Mouse (Mus musculus) kidney, postnatal 14 days (tissue): ENCODE results near the gene Kalrn.
"Not testable (repeated sequence)": the region's sequence is repeated elsewhere in the genome, so short reads cannot be mapped to it uniquely, and the experiment has no call there.

Experiments used
- DNase-seq: peaks from one replicate; pipeline ENCODE4 v3.0.0; 2022; ENCODE audit warnings: mixed read lengths

The Kalrn gene

GRCm38 (mm10) chr16:34343968-34344367, 229.4 kb downstream of the Kalrn start:
- DNase-seq = peak; percentile 73

DNA sequence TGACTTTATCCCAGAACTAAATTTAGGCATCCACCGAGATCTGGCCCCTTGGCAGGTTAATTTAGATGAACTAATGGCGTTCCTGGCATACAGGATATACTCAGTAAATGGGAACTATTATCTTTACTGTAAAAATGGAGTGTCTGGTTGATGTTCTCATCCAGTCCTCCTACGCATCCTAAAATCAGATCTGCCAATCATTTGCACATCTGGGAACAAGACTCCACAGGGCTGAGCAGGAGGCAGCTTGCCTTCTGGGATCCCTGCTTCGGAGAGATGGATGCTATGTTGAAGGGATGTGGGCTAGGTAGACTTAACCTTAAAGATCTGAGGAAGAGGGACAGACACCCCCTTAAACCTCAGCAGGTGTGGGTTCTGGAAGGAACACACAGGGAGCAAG, 230.2 kb downstream of the Kalrn start:
- no peak for DNase-seq

DNA sequence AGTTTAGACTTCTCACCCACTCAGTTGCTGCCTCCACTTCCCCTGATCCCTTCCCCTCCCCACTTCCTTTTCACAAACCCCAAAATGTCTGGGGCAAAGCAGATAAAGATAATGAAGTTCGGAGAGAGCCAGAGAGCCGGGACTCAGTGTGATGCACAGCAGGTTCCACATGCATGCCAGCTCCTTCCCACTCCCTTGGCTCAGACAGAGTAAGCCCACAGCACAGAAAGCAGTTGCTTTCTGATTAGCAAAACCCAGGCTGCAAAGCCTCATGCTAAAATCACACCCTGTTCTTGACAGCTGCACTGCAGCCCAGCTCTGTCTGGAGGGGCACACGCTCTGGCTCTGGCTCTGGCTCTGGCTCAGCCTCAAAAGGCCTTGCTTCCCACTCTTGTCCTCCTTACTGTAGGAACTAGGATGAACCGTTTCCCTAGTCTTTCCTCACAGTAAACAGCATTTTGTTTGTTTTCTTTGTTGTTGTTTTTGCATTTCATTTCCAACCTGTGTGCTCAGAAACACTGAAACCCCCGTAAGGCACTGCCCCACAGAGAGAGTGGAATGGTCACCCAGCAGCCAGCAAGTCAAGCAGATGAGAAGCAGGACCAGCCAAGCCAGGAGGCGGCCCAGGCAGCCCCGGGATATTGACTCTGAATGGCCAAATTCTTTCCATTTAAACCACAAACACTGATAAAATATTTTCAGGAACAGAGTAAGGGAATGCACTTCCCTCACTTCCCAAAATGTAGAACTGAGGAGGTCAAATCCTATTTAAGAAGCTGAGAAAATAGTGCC, 230.8 kb downstream of the Kalrn start:
- DNase-seq = no peak

DNA sequence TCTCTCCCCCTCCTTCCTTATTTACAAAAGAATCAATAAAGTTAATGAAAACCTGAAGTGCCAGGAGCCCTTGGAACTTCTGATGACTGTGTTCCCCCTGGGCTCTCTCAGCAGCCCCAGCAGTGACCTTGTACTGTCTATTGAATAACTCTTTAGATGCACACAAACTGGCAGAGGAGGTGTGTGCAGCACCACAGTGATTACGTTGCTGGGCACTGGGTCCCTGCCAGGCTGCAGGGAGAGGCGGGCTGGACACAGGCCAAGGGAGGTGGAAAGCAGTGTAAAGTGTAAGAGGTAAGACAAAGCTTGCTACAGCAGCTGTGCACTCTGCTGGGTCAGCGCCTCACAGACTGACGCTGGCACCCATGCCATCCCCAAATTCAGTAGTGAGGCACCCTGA, 238.4 kb downstream of the Kalrn start:
- DNase-seq = peak; percentile 75

GRCm38 (mm10) chr16:34331630-34332029, 241.7 kb downstream of the Kalrn start:
- no peak for DNase-seq

- DNase-seq = no peak
These were observed 243.5 kb downstream of the Kalrn start for GRCm38 (mm10) chr16:34329876-34330275.

DNA sequence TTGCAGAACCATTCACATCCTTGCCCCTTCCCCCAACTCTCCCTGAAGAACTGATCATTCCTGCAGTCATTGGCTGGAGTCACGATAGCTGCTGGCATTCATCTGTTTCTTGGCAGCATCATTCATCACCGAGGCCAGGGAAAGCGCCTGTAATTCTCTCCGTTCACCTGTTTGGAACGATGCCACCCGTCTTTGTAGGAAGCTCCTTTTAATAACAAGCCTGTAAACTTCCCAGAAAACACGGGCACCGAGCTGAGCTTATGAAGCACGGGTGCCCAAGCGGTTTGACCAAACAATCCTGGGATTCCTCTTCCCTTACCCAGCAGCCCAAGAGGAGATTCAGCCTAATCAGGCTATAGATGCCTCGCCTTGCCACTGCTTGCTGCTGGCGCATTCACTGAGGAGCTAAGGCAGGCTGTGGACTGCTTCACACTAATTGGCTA, 243.9 kb downstream of the Kalrn start:
- no peak for DNase-seq

DNA sequence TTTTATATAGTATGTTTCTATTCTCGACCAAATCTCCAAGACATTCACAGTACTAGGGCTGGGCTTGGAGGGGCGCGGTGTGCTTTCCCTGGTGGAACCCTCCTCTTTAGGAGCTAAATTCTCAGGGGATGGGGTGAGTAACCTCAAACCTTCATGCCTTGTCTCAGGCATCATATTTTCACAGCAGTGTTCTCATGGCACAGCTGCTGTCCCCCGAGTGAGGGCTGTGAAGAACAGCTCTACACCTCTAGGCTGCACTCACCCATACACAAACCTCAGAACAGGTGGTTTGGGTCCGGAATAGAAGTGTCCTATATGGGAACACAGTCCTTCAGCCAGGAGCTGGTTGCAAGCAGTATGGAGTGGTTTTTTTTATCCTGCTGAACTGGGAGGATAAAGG, 245.4 kb downstream of the Kalrn start:
- DNase-seq = no peak

DNA sequence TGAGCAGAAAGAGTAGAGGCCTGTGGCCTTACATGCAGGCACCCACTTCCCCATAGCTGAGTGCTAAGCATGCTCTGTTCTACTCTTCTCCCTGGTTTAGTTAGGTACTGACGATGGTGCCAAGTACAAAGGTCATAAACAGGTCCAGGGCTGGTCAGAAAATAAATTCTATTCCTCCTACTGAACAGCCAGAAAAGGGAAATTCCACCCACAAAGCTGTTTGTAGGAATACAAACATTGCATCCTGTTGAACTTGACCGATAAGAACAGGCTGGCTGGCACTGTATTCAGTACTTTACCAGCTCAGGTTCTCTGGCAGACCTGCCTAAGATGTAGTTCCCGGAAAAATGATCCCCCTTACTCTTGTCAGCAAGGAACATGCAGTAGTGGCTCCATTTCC, 247.5 kb downstream of the Kalrn start:
- DNase-seq = no peak

DNA sequence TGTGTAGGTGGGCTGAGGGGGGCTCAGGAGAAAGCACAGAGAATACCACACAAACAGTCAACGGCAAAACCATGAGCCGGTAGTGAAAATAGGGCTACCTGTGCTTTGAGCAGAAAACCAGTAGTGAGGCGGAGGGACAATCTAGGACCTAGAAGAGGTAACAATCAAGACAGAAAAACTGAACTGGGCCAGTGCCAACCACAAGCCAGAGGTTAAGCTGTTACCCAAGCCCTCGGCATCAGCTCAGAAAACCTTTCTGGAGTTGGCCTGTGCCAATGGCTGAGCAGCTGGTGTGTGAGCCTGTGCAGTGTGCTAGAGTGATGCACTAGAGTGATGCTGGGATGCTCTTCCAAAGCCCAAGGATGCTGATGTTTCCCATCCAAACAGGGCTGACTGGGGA, 248.2 kb downstream of the Kalrn start:
- DNase-seq = no peak

- peak; percentile 52 for DNase-seq
These were observed 248.6 kb downstream of the Kalrn start for GRCm38 (mm10) chr16:34324735-34325134.

GRCm38 (mm10) chr16:34323496-34323895, 249.8 kb downstream of the Kalrn start:
- DNase-seq = no peak

- peak; percentile 78 for DNase-seq
These were observed 250.8 kb downstream of the Kalrn start for GRCm38 (mm10) chr16:34322546-34322945.

DNA sequence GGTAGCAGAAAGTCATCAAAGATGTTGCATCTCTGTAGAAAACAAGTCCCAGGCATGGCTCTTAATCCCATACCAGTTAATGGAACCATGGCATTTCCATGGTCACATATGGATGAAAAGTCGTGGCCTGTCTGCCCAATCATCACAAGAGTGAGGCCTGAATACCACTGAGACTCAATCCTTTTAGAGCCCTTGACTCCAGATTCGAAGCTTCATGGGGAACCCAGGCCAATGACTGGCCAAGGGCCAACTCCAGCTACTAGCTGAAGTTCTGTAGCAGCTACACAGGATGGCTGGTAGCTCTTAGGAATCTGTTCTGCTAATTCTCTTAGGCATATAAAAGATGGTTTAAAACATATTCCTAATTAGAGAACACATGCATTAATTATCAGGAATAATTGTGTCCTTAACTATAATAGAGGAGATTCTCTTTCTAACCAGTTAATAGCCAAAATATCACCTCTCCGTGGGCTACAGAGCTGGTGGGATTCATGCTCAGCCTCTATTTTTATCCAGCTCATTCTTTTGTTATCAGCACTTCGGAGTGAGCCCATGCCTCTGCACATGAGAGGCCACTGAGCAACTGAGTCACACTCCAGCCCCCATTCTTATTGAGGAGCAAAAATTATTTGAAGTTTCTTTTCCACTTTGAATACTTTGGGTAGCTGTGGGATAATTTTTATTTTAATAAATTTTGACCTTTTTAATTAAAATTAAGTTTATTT, 252.1 kb downstream of the Kalrn start:
- DNase-seq = no peak

GRCm38 (mm10) chr16:34320023-34320800, 253.1 kb downstream of the Kalrn start:
- DNase-seq = no peak

GRCm38 (mm10) chr16:34317110-34317509, 256.2 kb downstream of the Kalrn start:
- no peak for DNase-seq

DNA sequence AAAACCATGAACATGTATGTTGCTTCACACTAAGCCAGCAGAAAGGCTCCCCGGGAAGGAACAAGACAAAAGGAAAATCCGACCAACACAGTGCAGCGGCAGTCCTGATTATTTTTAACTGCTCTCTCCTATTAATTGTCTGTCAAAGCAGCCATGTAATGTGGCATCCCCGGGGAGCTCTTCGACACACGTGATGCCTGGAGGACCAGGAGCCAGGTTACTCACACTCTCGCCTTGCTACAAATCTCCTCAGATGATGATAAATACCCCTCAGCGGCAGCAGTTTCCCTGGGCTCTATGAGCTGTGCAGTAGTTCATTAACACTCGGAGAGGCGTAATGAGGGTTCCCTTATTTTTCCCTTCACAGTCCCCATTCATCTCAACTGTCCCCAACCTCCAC, 257.1 kb downstream of the Kalrn start:
- no peak for DNase-seq

DNA sequence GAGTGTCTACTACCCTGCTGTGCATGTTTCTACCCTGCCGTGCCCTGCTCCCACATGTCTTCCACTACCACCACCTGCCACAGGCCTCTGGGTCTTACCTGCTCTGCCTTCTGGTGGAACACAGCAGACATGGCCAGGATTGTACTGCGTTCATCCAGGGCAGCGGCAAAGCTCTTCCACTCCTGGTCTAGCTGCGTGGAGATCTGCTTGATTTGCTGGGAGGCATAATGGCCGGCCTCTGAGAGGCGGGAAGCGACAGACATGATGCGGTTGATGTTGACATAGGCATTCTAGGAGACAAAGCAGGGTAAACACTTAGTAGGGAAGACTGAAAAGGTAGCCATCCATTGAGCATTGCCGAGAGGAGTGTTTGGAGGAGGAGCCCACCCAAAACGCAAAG, 259.3 kb downstream of the Kalrn start:
- DNase-seq = no peak

GRCm38 (mm10) chr16:34311577-34311976, 261.8 kb downstream of the Kalrn start:
- no peak for DNase-seq

- no peak for DNase-seq
These were observed 263.0 kb downstream of the Kalrn start for GRCm38 (mm10) chr16:34310363-34310762.

DNA sequence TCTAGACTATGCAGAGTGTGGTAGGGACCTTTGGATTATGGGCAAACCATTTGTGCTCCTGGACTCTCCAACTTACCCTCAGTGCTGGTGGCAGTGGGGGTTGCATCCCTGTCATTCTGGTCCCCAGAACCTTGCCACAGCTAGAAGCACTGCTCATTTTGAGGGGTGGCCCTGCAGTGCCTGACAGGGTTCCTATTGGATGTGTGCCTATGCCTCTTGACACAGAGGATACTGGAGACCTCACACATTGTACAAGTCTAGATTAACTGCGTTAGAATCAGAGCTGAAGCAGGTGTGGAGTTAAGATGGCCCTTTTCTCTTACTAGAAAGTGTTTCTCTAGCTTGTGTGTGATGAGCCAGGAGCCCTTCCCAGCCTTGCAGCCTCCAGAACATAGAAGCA, 265.0 kb downstream of the Kalrn start:
- no peak for DNase-seq

DNA sequence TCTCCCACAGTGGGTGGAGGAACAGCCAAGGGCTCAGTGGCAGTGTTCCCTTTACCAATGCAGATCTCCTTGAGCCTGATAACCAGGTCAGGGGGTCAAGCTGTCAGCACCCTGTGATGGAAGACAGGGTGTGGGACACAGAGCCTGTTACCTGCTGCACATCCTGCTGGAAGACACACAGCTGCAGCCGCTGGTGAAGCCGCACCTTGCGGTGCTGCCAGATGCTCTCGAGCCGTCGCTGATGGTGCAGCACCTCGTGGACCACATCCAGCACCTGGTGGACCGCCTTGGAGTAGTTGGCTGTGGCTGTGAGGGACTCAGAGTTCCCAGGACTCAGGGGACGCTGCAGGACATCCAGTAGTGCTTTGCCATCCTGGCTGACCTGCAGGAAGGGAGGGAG, 265.9 kb downstream of the Kalrn start:
- DNase-seq = no peak

DNA sequence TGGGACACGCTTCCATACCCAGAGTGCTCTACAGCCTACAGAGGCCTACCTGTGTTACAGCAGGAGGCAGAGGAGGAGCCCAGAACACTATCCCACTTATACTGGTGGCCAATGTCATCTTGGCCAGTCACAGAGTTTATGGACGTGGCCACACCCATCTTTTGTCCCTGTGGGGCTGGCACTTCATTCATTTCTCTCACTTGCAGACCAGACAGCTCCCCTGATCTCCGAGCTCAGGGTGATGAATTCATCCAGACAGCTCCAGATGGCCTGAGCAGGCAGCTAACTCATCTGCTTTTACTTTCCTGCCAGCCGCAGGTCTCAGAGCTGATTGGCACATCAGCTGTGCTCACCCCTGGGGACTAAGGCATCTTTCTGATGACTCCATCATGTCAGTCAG, 267.7 kb downstream of the Kalrn start:
- DNase-seq = no peak

GRCm38 (mm10) chr16:34303818-34304217, 269.5 kb downstream of the Kalrn start:
- DNase-seq = not testable (repeated sequence)
